Mouse (Mus musculus) layer of hippocampus, adult 2 months (tissue): ENCODE data around the gene Cep57. TPM values are rescaled to one million over a fixed set of nuclear protein-coding genes. Genes with fewer than 3 reads are reported as not detected.

Experiments used
- DNase-seq, 2 experiments: peaks; one replicate each; pipeline ENCODE4 v3.0.0; 2022; ENCODE audit warnings: low spot score in 2 of 2
- H3K27ac ChIP-seq: fragments of 200-600 bp; 2 replicates; pipeline ENCODE4 v1.8.1; 2022
- H3K4me3 ChIP-seq: fragments of 200-600 bp; 2 replicates; pipeline ENCODE4 v1.8.1; 2022; ENCODE audit warnings: mild to moderate bottlenecking
- CTCF ChIP-seq: fragments of 200-600 bp; conservative IDR thresholded peaks from 2 replicates; pipeline ENCODE4 v1.8.1; 2022; ENCODE audit warnings: antibody characterized with exemption, mild to moderate bottlenecking, moderate library complexity
- total RNA-seq, 2 experiments: library from RNA; stranded (reverse); gene quantifications; 2 replicates each; pipeline ENCODE4 v1.2.3; 2021

The Cep57 gene
- total RNA-seq, 2 experiments from 2014 or later: 19.5 to 22.5 TPM

- no peak for DNase-seq
- TF ChIP-seq CTCF: no peak
- peak overlapping the region; percentile 66 for H3K27ac ChIP-seq
- H3K4me3 ChIP-seq: peak overlapping the region; percentile 22
Observed at GRCm38 (mm10) chr9:13766570-13766969, 60.3 kb downstream of the Cep57 start.

GRCm38 (mm10) chr9:13765624-13766023 is 61.3 kb downstream of the Cep57 start:
- peak overlapping the region; percentile 22; the same call in 1 of the 2 replicates for H3K4me3 ChIP-seq
- H3K27ac ChIP-seq: peak overlapping the region; percentile 66
- no peak for TF ChIP-seq CTCF
- DNase-seq: no peak

GRCm38 (mm10) chr9:13760430-13760829 is 66.5 kb downstream of the Cep57 start:
- Histone ChIP-seq H3K27ac (no peak overlapping the region), H3K4me3 (no peak overlapping the region)
- no peak for TF ChIP-seq CTCF
- DNase-seq: no peak

Other genes with a start within 250 kb of the Cep57 start
- gene Mtmr2, start 78.7 kb downstream of the Cep57 start, total RNA-seq: 10 to 100 TPM; 48.3 to 48.5 TPM
- gene Fam76b, start 609 bp upstream of the Cep57 start, total RNA-seq: 10 to 100 TPM; 18.0 to 23.0 TPM